Mouse (Mus musculus) frontal cortex, postnatal 36 days (tissue): ENCODE measurements around the gene Maged1.

ENCODE experiments used
- DNase-seq, 2 experiments: peaks; one replicate each; pipeline ENCODE4 v3.0.0; 2022; ENCODE audit warnings: low spot score in 2 of 2

Gene Maged1

DNA sequence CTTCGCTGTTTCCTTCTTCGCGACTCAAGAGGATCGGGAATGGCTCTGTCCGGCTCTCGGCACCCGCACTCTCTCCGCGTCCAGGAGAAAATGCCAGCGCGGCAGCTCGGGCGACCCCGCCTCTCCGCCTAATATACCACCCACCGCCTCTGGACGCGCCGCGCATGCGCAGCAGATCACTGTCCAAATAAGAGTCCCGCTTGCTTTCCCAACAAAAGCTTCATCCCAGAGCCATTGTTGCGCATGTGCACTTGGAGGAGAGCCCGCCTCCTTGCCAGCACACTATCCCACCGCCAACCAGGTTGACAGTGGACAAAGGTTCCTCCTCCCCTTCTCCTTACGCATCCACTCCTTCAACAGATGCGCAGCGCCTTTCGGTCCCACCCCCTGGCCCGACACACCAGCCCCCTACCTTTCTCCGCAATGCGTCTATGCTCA is at the start of gene Maged1:
Maged1 (minus strand) TSS at position 226 of the 438 bp plus-strand sequence.
- peak; percentile 87 to 92 for DNase-seq

DNA sequence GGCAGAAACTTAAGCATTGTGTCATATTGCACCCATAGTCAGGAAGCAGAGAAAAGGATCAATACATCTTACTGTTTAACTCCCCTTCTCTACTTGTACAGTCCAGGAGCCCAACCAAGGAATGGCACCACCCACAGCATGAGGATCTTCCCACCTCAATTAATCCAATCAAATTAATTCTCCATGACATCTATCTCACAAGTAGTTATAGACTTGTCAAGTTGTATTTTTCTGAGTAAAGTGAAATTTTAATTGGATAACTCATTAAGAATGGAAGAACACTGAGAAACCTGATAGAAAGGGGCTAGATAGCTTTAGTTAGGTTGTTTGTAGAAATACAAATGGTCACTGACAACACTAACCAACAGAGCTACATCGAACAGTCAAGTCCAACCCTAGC is 38.3 kb upstream of the Maged1 start:
- no peak for DNase-seq

DNA sequence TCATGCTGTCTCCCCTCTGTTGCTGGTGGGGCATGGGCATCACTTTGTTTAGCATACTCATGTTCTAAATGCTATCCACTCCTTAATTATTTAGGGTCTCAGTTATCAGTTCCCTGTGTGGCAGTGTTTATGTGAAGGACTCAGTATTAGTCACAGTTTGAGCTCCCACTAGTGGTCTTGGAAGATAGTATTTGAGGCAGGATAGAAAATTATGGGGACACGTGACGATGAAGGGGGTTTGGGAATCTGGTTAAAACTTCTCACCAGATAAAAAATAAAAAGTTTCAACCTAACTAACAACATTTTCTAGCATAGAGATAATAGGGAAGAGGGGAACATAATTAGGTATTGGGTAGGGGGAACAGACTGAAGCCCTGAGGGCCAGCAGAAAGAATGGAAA is 22.8 kb upstream of the Maged1 start:
- DNase-seq: no peak

DNA sequence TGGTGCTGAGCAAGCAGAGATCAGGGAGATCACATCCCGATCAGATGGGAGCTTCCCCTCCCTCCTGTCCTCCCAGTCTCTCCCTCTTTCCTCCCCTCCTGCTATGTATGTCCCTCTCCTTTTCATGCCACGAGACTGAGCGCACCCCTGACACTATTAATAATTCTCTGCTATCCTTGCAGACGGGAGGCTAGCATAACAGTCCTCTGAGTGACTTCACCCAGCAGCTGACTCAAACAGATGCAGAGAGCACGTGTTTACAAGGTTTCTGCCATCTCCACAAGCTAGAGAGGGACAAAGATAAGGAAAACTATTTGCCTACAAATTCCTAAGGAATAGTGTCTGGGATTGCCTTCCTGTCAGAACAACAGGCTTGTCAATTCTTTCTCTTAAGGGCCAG is 20.4 kb upstream of the Maged1 start:
- DNase-seq: no peak

- DNase-seq: no peak
Observed at GRCm38 (mm10) chrX:94548227-94548626, 6.3 kb upstream of the Maged1 start.

DNA sequence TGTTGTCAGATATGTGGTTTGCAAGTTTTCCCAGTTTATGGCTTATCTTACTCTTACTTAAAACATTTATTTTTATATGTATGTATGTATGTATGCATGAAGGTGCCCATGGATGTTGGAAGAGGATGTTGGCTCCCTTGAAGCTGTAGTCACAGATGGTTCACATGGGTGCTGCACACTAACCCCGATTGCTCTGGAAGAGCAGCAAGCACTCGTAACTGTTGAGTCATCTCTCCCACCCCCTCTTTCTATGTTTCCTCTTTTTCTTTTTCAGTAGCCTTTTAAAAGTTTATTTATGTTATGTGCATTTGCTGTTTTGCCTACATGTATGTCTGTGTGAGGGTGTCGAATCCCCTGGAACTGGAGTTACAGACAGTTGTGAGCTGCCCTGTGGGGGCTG is 4.0 kb upstream of the Maged1 start:
- no peak for DNase-seq

DNA sequence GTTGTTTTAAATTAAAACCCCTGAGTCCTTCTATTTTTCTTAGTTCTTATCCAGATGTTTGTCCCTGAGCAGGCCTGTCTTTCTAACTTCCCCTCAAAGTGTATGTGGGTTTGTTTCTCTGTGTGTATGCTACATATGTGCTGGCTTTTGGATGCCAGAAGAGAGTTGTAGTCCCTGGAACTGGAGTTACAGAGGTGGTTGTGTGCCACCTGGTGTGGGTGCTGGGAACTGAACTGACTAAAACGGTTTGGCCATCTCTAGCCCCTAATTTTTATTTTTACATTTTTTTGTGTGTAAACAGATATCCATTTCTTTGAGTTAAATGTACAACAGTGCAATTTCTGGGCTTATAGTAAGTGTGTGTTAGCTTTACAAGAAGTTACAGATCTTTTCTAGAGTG is 3.0 kb upstream of the Maged1 start:
- DNase-seq: no peak

GRCm38 (mm10) chrX:94542536-94542935 is 593 bp upstream of the Maged1 start:
- DNase-seq: no peak

DNA sequence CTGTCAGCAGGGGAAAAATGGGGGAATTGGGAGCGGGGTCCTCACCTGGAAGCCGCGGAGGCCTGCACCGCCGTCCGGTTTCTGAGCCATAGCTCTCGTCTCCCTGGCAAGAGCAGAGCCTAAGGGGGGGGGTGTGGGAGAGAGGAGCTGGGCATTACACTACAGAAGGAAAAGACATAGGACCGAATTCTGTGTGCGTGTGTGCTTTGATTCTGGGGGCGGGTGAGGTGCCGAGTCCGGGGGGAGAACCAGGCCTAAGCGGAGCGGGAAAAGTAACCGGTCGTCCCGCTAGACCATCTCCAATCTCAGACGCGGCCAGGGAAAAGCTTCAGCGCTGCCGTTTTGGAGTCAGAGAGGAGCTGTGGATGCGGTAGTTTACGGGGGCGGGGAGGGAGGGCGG is 737 bp downstream of the Maged1 start:
- DNase-seq: no peak

GRCm38 (mm10) chrX:94540341-94541201 is 1.4 kb downstream of the Maged1 start:
- peak; percentile 38 to 46 for DNase-seq

DNA sequence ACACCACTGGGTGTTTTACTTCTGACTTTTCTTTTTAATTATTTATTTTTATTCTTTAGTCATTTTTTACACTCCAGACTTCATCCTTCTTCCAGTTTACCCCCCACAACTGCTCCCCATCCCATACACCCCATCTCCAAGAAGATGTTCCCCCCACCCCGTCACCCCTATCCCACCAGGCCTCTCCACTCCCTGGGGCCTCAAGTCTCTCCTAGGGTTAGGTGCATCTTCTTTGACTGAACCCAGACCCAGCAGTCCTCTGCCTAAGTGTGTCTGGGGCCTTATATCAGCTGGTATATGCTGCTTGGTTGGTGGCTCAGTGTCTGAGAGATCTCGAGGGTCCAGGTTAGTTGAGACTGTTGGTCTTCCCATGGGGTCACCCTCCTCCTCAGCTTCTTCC is 7.6 kb downstream of the Maged1 start:
- DNase-seq: no peak

DNA sequence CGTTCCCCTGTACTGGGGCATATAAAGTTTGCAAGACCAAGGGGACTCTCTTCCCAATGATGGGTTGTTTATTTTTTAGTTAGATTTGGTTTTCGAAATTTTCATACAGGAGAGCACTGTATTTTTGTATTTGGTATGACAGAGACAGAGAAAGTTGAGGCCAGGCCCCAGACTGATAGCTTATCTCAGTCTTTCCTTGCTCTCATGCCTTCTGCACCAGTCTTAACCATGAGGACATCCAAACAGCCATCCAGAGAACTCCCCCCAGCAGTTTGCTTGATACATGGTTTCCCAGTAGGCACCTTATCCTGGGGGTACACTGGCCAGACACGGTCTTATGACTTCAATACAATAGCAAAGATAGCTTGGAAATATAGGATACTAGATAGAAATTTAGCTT is 11.6 kb downstream of the Maged1 start:
- no peak for DNase-seq

- no peak for DNase-seq
Observed at GRCm38 (mm10) chrX:94522166-94522565, 19.8 kb downstream of the Maged1 start.

GRCm38 (mm10) chrX:94508442-94508819 is 33.5 kb downstream of the Maged1 start:
- DNase-seq: no peak

- peak in 1 of 2 experiments; percentile 2 for DNase-seq
Observed at GRCm38 (mm10) chrX:94507698-94508441, 34.1 kb downstream of the Maged1 start.

- no peak for DNase-seq
Observed at GRCm38 (mm10) chrX:94486001-94486792, 55.7 kb downstream of the Maged1 start.
